Mouse (Mus musculus): ENCODE data around the gene A930033H14Rik.

DNA sequence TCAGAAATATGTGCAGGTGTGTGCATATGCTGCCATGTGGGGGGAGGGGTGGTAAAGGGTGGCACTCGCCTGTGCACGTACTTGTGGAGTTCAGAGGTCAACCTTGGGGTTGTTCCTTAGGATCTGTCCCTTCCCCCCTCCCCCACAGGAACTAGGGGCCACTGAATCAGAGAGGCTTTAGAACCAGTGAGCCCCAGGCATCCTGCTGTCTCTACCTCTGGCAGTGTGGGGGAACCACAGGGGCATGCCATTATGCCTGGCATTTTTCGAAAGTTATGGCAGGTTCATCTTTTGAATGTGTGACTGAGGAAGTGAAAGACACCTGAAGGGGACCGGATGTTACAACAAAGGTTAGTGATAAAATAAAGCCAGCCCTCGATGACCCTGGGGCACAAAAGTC is 2.2 kb downstream of the A930033H14Rik start:
- no peak for TF ChIP-seq POLR2A (IDR thresholded peaks at IDR 0.05; ENCODE audit: borderline replicate concordance, extremely low read depth, low read depth, low read length)
- no peak for TF ChIP-seq CTCF (IDR thresholded peaks at IDR 0.05; ENCODE audit: insufficient read depth, low read length)
